Mouse (Mus musculus): Measurements from ENCODE around the gene Gm20388. TPM values are rescaled to one million over a fixed set of nuclear protein-coding genes. Genes with fewer than 3 reads are reported as not detected.

Gene Gm20388
- total RNA-seq, 2 experiments from 2014 or later = 10.3 to 10.6 TPM

DNA sequence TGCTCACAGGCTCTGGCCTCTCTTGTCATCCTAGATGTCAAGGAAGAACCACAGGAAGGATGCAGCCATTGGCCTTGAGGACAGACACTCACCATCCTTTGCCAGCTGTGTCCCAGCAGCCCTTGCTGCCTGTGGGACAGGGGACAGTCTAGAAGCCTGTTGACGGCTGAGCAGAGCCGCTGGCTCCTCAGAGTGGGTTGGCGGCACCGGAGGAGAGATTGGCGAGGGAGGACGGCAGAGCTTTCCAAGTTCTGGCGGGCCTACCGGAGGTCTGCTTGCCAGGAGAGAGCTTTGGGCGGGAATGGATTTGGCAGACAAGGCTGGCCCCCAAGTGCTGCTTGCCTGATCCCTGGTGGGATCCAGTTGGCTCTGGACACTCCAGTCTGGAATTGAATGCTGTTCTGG is 483.2 kb downstream of the Gm20388 start:
- DNase-seq (ENCODE audit: low spot score in 2 of 2) = peak; percentile 52 to 62
- intact Hi-C loops (cut with DNase I) = no loop called here

DNA sequence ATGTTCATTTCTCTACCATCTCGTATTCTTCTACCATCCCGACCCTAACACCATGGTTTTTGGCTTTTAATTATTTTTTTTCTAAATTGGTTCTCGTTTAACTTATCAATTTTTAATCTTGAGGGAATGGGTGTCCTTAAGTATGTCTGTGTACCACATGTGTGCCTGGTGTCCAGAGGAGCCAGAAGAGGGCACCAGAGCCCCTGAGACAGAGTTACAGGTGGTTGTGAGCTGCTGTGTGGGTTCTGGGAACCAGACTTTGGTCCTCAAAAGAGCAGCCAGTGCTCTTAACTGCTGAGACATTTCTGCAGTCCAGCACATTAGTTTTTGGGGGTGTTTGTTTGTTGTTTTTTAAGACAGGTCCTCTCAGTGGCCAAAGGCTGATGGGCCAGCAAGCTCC is 485.3 kb downstream of the Gm20388 start:
- DNase-seq (ENCODE audit: low spot score in 2 of 2) = no peak
- intact Hi-C loops (cut with DNase I) = no loop called here

DNA sequence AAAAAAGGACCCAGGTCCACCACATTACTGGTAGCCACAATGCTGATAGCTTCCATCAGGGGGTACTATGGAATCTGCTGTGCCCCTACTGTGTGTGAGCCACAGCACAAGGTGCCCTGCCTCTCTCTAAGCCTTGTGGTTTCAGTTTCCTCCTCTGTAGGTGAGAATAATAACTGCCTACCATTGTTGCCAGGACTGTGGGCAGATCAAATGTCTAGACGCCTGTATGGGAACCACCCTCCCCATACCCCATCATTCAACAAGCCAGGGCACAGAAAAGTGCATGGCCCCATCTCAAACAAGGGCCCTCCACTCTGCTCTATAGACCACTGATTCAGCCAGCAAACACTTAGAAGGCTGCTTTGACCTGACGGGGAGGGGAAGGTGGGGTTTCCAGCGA is 486.1 kb downstream of the Gm20388 start:
- intact Hi-C loops (cut with DNase I) = no loop called here
- DNase-seq (ENCODE audit: low spot score in 2 of 2) = no peak

DNA sequence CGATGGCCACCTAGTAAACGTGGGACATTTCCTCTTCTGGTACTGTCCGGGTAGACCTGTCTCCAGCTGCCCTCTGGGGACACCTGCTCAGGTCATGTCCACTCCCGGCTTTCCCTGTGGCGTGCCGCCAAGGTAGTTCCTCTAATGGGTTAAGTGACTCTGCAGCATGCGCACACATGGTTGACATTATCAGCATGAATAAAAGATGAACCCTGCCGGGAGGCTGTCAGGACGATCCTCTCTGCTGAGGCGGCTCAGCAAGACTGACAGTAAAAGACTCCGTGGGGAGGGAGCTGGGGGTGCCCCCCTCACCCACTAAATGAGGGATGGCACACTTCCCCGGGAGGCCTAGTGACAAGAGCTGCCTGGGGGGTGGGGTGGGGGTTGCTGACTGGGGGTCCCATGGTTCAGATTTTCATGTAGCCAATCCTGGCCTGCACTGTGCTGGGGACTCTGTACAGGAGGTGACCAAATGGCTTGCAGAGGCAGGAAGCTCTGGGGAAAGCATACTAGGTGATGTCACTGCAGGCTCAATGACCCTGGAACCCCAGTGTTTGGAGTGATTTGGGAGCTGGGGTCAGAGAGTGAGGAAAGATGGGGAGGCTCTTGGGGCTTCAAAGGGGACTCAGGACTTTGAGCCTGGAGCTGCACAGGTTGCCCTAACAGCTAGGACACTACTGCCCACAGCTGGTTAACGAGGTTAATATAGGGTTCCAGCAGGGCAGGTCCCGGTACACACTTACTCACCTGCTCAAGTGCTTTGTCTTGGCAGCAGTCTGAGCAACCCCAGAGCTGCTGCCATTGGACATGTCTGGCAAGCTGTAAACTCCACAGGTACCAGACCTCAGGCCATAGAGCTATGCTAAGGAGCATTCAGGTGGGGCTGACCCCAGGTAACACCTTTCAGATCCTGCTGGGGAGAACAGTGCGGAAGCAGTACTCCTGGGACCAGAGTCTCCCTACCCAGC is 487.1 kb downstream of the Gm20388 start:
- DNase-seq (ENCODE audit: low spot score in 2 of 2) = no peak
- intact Hi-C loops (cut with DNase I) = no loop called here

DNA sequence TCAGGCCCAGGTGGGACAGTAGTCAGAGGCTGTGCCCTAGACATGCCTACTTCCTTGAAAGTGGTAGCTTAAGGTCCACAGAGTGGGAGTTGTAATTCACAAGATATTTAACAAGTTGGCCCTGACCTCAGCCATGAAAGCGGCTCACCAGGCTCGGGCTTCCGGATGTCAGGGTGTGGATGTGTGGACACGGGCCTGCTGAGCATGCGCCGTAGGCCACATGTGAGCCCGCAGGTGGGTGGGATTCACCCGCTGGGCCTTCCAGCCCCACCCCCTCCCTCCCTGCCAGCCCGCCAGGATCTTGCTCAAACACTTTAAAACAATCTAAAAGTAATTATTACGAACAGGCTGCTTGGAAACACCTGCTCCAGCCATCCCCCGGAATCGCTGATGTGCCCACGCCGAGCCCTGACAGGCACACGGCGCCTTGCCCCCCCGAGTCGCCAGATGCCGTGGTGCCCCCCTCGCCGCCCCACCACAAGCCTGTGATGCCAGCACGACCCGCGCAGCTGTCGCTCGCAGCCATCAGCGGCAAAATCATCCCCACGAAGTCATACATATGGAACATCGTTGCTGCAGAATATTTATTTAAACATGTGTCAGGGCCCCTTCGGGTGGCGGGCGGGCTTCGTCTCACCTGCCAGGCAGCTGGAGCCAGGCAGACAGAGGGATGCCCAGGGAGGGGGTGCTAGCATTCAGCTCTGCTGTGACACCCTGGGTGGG is 488.7 kb downstream of the Gm20388 start:
- intact Hi-C loops (cut with DNase I) = no loop called here
- DNase-seq (ENCODE audit: low spot score in 2 of 2) = no peak

DNA sequence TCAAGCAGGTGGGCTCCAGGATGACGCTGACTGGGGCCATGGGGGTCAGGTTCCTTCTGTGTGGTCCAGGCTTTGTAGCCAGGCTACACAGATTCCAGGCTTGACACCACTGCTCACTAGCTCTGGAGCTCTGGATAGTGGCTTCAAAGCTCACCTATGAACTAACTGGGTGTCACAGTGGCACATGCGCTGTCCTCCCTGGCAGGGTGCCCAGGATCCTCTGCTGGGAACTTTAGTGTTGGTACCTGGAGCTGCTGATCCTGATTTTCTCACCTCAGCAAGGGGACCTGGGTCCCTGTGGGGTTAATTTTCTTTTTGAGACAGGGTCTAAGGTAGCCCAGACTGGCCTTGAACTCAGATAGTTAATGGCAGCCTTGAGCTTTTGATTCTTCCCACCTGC is 490.6 kb downstream of the Gm20388 start:
- intact Hi-C loops (cut with DNase I) = no loop called here
- DNase-seq (ENCODE audit: low spot score in 2 of 2) = no peak

DNA sequence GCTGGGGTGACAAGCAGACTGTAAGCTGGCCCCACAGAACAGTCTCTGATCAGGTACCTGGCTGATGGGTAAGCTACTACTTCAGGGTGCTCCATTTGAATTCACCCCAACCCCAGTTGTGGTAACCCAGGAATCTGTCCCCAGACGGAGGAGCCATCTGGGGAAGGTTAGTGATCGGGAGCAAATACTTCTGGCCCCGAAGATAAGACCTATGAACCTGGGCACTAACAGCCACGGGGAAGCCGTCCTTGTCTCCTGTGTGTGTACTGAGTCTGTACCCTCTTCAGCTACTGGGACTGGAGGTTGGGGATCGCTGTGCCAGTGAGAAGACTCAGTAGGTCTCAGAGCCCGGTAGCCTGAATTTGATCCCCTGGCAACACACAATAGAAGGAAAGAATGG is 491.1 kb downstream of the Gm20388 start:
- intact Hi-C loops (cut with DNase I) = no loop called here
- no peak for DNase-seq (ENCODE audit: low spot score in 2 of 2)

DNA sequence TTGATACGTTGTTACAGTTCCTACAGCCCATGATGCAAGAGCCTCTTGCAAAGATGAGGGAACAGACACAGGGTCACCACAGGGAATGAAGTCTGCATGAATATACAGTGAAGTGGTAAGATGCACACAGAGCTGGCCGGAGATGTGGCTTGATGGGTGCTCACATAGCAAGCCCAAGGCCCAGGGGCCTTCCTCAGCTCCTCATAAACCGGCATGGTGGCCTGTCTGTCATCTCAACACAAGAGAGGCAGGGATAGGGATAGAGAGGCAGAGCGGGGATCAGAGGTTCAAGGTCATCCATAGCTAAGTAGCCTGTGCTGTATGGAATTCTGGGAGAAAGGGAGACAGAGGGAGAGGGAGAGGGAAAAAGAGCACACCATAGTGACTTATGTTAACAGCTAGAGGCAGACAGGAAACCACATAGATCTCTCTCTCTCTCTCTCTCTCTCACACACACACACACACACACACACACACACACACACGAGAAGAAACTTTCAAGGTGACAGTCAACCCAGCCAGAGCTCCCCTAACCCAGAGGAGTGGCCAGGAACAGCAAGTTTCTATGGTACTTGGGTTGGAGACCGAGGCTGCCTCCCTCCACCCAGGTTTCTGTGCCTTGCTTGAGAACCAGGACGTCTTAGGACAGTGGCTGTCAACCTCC is 493.1 kb downstream of the Gm20388 start:
- DNase-seq (ENCODE audit: low spot score in 2 of 2) = no peak
- intact Hi-C loops (cut with DNase I) = no loop called here

DNA sequence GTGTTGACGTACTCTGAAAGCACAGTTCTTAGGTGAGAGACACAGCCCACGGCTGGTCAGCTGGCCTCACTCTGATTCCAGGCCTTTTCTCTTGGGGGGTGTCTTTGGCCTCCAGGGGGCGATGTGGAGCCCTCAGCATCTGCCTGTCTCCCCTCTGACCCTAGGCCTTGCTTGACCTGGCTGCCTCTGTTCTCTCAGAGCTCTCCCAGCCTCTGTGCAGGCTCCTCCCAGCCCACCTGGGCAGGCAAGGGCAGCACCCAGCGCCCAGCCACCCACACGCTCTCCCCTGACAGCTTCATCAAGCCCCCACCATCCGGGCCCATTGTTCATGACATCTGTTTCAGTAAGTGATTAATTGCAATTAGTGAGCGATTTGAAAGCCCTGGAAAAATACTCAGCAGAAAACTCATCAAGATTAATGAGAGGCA is 494.0 kb downstream of the Gm20388 start:
- intact Hi-C loops (cut with DNase I) = no loop called here
- DNase-seq (ENCODE audit: low spot score in 2 of 2) = no peak

DNA sequence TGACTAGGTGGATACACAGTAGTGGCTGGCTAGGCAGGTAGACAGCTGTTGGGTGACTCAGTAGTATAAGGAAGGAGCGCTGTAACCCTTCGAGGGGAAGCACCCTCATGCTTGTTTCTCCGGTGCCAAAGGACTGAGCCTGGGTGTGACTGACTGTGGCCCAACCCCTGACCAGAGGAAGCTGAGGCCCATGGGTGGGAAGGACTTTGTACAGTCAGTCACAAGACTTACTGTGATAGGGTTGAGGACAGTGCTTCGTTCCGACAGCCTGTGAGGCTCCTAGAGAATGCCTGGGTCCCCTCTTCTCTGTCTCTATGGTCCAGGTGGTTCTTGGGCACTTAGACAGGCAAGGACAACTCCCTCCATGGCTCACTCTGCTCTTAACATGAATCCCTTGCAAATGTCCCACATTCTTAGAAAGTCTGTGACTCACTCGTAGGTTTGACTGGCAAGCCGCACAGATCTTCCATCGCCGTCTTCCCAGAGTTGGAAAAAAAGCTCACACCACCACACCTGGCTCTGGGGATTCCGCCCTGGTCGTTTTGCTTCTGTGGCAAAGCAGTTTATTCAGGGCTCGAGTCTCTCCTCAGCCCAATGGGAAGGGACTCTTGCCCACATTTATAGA is 495.5 kb downstream of the Gm20388 start:
- no peak for DNase-seq (ENCODE audit: low spot score in 2 of 2)
- intact Hi-C loops (cut with DNase I) = no loop called here

DNA sequence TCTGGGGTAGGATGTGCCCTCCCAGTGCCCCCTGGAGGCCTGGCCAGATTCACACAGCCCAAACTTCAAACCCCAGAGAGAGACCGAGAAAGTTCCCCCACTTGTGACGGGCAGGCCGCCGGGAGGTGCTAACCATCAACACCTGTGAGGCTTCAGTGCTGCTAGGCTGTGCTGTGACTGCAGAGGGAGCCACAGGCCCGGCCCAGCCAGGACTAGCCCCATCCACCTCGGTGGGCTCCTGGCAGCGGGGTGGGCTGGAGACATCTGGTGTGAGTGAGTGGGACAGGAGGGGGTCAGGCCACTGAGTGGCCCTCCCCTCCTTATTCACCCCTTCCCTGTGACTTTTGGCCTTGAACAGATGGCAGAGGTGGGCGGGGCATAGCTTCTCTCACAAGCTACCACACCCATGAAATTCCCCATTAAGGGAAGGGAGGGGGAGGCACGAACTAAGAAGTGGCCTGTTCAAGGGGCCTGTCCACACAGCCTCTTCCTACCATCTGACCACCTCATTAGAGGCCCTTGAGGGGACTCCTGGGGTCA is 497.1 kb downstream of the Gm20388 start:
- intact Hi-C loops (cut with DNase I) = no loop called here
- DNase-seq (ENCODE audit: low spot score in 2 of 2) = no peak

DNA sequence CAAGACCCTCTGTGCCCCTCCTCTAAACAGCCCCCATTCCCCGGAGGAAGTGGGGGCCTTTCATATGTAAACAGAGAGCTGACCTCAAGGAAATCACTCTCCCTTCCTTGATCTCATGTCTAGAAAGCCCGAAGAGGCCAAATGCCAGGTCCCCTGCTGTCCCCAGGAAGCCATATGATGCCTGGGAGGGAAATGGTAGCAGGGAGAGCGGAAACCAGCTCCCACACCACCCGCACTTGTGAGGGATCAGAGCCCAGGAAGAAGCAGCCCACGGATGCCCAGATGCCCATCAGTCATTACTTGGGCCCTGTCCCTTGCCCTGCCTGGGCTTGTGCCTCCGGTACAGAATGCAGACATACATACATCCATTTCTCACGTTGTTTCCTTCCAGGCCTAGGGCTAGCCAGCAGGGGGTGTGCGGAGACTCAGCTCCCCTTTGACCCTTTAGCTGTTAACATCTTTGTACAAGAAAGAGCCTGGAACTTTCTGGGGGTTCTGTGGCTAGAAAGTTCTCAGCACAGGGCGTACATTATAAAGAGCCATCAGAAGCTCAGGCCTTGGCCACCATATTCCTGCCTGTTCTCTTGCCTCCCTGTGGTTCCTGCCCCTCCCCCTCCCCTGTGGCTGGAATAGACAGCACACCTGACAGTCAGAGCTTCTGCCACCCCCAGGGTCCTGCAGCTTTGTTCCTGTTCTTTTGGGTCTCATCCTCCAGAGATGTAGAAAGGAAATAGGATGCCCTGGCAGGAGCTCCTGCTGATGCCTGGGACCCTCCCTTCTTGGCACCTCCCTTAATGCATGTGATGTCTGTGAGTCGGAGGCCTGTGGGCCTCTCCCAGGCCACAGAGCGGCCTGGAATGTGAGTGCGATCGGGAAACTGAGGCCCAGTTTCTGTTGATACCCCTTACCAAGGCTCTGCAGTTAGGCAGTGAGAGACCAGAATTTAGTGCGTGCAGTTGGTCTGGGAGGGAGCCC is 497.9 kb downstream of the Gm20388 start:
- no peak for DNase-seq (ENCODE audit: low spot score in 2 of 2)
- intact Hi-C loops (cut with DNase I) = no loop called here

DNA sequence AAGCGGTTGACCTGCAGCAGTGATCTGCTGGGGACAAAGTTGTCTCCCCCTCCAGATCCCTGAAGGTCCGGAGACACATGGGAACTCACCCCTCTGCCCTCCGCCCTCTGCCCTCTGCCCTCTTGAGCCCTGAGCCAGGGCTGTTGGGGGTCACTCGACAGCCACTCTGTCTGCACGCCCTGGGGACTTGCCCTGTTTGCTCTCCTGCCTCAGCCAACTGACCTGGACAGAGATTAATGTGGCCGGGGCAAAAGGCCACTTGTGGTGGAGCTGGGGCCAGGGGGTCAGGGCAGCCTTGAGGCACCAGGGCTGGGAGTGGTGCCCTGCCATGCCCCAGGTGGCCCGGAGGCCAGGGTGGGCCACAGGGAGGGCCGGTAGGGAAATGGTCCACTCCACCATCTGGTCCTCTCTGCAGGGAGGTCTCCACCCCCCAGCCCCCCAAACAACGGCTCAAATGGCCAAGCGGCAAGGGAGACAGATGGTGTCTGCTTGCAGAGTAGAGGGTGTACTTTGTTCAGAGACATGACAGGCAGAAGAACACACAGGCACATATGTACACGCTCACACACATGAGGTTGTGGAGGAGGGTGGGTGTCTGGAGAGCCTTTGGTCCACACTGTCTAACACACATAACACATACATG is 498.9 kb downstream of the Gm20388 start:
- intact Hi-C loops (cut with DNase I) = loop anchor here (5.0 kb wide), 1 partner anchor 123 kb away; no protein-coding TSS in a partner anchor
- DNase-seq (ENCODE audit: low spot score in 2 of 2) = no peak

DNA sequence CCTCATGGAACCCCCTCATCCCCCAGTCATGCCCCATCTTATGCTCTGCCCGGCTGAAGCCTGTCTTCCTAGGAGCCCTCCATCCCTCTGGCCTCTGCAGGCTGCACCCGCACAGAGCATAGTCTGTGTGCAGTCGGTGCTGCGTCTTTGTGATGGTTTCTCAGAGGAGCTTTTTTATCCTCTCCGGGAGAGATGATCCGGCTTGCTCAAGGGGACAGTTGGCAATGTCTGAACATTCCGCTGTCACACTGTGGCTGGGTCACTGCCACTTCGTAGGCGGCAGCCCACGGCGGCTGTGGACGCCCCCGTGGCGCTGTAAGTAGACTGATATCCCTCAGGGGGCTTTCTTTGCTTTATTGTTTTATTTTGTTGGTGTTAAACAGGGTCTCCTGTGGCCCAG is 500.4 kb downstream of the Gm20388 start:
- intact Hi-C loops (cut with DNase I) = loop anchor here (5.0 kb wide), 1 partner anchor 121 kb away; no protein-coding TSS in a partner anchor
- DNase-seq (ENCODE audit: low spot score in 2 of 2) = no peak

DNA sequence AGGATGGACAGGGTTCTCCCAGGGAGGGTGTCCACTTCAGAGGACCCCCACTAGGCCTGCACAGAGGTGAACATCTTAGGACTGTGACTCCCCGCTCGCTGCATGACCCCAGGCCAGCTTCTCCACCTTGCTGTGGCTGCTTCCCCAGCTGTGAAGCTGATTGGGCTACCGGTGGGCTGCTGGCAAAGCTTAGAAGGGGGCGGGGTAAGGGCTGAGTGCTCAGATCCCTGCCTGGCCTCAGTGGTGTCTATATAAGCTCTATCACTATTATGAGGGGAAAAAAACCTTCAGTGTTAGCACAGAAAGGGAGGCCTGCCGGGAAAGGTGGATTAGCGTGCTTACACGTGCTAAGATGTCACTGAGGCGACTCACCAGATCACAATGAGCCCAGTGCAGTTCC is 501.2 kb downstream of the Gm20388 start:
- intact Hi-C loops (cut with DNase I) = loop anchor here (5.0 kb wide), 1 partner anchor 120 kb away; no protein-coding TSS in a partner anchor
- no peak for DNase-seq (ENCODE audit: low spot score in 2 of 2)

DNA sequence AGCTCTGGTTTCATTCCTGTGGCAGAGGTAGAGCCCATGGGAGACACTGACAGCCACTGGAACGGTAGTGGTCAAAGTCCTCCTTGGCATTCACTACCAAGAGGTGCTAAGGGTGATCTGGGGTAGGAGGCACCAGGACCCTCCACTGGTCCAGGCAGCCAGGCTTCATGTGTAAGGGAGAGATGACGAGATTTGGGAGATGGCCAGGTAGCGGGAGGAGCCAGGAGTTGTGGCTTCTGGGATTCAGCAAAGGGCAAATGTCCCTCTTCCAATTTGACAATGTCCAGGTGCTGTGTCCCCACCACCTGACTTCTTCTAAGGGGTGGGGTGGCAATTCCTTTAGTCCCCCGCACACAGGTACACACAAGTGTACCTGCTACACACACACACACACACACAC is 501.7 kb downstream of the Gm20388 start:
- intact Hi-C loops (cut with DNase I) = loop anchor here (5.0 kb wide), 1 partner anchor 120 kb away; no protein-coding TSS in a partner anchor
- DNase-seq (ENCODE audit: low spot score in 2 of 2) = no peak

DNA sequence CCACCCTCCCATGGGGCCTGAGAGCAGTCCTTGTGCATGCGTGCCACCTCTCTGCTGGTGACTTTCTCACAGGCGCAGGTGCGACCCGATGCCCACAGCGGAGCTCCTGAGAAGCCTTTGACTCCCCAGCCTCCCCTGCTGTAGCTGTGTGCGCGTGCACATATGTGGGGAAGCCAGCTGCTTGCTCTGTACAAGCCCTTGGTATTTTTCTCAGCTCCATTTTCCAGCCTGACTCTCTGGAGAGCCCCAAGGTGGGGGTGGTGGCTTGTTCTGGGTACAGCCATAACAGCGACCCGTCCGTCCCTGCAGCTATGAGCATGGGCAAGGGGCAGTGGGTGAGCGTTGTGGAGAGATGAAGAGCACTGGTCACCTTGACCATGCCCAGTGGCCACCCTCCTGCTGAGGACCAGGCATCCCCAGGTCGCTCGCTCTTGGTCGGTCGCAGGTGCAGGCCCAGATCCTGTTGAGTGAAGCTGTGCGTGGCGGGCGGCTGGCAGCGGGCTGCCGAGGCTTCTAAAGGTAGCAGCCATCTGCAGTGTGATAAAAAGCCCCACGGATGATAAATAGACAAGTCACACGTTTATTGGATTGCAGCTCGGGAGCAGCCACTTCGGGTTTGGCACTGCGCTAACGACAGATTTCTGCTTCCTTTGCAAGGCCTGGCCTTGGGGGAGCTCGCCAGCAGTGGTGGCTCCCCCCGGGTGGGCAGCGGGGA is 502.4 kb downstream of the Gm20388 start:
- DNase-seq (ENCODE audit: low spot score in 2 of 2) = peak; percentile 67 to 80
- intact Hi-C loops (cut with DNase I) = loop anchor here (5.0 kb wide), 1 partner anchor 119 kb away; no protein-coding TSS in a partner anchor
